Mouse (Mus musculus): ENCODE results near the gene 4933425L06Rik. TPM values are rescaled to one million over a fixed set of nuclear protein-coding genes. Genes with fewer than 3 reads are reported as not detected.
A peak's percentile ranks its signal among the peaks of the same experiment; 100 is the strongest.

Gene 4933425L06Rik
- polyA plus RNA-seq, 2 experiments, result not detected

- no peaks in the 10 kb centered on the region for H3K36me3 ChIP-seq (replicated peaks; ENCODE audit: control insufficient read depth, insufficient read depth, low read depth)
- WGBS (ENCODE audit: insufficient replicate concordance), result 66% methylated on average over 4 of the region's 4 CpGs
- ATAC-seq (ENCODE audit: insufficient read depth) (no peak), DNase-seq (ENCODE audit: low read depth in 3 of 3, low spot score in 3 of 3) (no peak)
- H3K9me3 ChIP-seq (ENCODE audit: control insufficient read depth, low read length), result no peaks in the 10 kb centered on the region
- H3K4me1 ChIP-seq (replicated peaks; ENCODE audit: control insufficient read depth in 2 of 2, insufficient read depth in 2 of 2, low read length in 1 of 2), result 0 out of 4 replicates have a peak, but pooled peaks cover 0 to 5% of the 10 kb centered on the region in 2 experiments
- TF ChIP-seq CTCF (IDR thresholded peaks at IDR 0.05; ENCODE audit: low read depth) (no peak), EP300 (IDR thresholded peaks at IDR 0.05; ENCODE audit: low read depth) (no peak)
- no peak overlapping the region for H3K9ac ChIP-seq (replicated peaks)
- H3K4me3 ChIP-seq (ENCODE audit: insufficient read depth in 1 of 2, low read depth in 2 of 2, low read length in 2 of 2), result no peak overlapping the region
- no peaks in the 10 kb centered on the region for H3K27me3 ChIP-seq (ENCODE audit: control insufficient read depth, insufficient read depth, low read length)
- no peak overlapping the region for H3K27ac ChIP-seq
- H3K4me2 ChIP-seq (ENCODE audit: low read depth), result no peak overlapping the region
Observed at GRCm38 (mm10) chr13:105100705-105101104, 18.8 kb downstream of the 4933425L06Rik start.

- H3K9me3 ChIP-seq (ENCODE audit: control insufficient read depth, low read length), result no peaks in the 10 kb centered on the region
- H3K27me3 ChIP-seq (ENCODE audit: control insufficient read depth, insufficient read depth, low read length), result no peaks in the 10 kb centered on the region
- no peak overlapping the region for H3K4me2 ChIP-seq (ENCODE audit: low read depth)
- H3K4me1 ChIP-seq (replicated peaks; ENCODE audit: control insufficient read depth in 2 of 2, insufficient read depth in 2 of 2, low read length in 1 of 2), result 0 out of 4 replicates have a peak, but pooled peaks cover 0 to 5% of the 10 kb centered on the region in 2 experiments
- no peak overlapping the region for H3K27ac ChIP-seq
- no peak overlapping the region for H3K9ac ChIP-seq (replicated peaks)
- DNase-seq (ENCODE audit: low read depth in 3 of 3, low spot score in 3 of 3) (no peak), ATAC-seq (ENCODE audit: insufficient read depth) (peak; percentile 37; the same call in 1 of the 2 replicates)
- TF ChIP-seq EP300 (IDR thresholded peaks at IDR 0.05; ENCODE audit: low read depth) (no peak), CTCF (IDR thresholded peaks at IDR 0.05; ENCODE audit: low read depth) (no peak)
- H3K36me3 ChIP-seq (replicated peaks; ENCODE audit: control insufficient read depth, insufficient read depth, low read depth), result no peaks in the 10 kb centered on the region
- 37% methylated on average over 2 of the region's 2 CpGs for WGBS (ENCODE audit: insufficient replicate concordance)
- no peak overlapping the region for H3K4me3 ChIP-seq (ENCODE audit: insufficient read depth in 1 of 2, low read depth in 2 of 2, low read length in 2 of 2)
Observed at GRCm38 (mm10) chr13:105104385-105104784, 22.5 kb downstream of the 4933425L06Rik start.

- ATAC-seq (ENCODE audit: insufficient read depth), result peak; percentile 72; the same call in 1 of the 2 replicates
- Histone ChIP-seq H3K27me3 (ENCODE audit: control insufficient read depth, insufficient read depth, low read length) (no peaks in the 10 kb centered on the region), H3K4me1 (replicated peaks; ENCODE audit: control insufficient read depth in 2 of 2, insufficient read depth in 2 of 2, low read length in 1 of 2) (no peaks in the 10 kb centered on the region), H3K9ac (replicated peaks) (no peak overlapping the region), H3K4me3 (ENCODE audit: insufficient read depth in 1 of 2, low read depth in 2 of 2, low read length in 2 of 2) (no peak overlapping the region), H3K4me2 (ENCODE audit: low read depth) (no peak overlapping the region; the same call in 1 of the 2 replicates), H3K36me3 (replicated peaks; ENCODE audit: control insufficient read depth, insufficient read depth, low read depth) (no peaks in the 10 kb centered on the region), H3K9me3 (ENCODE audit: control insufficient read depth, low read length) (no peaks in the 10 kb centered on the region), H3K27ac (no peak overlapping the region)
- peak in 1 of 3 experiments; percentile 4 for DNase-seq (ENCODE audit: low read depth in 3 of 3, low spot score in 3 of 3)
- WGBS (ENCODE audit: insufficient replicate concordance), result 31% methylated on average over 6 of the region's 6 CpGs
- TF ChIP-seq EP300 (IDR thresholded peaks at IDR 0.05; ENCODE audit: low read depth) (no peak), CTCF (IDR thresholded peaks at IDR 0.05; ENCODE audit: low read depth) (no peak)
Observed at GRCm38 (mm10) chr13:105111599-105111998, 29.7 kb downstream of the 4933425L06Rik start.

- H3K36me3 ChIP-seq (replicated peaks; ENCODE audit: control insufficient read depth, insufficient read depth, low read depth), result no peaks in the 10 kb centered on the region
- TF ChIP-seq EP300 (IDR thresholded peaks at IDR 0.05; ENCODE audit: low read depth), result no peak
- TF ChIP-seq CTCF (IDR thresholded peaks at IDR 0.05; ENCODE audit: low read depth), result no peak
Observed at GRCm38 (mm10) chr13:105121617-105122016, 39.7 kb downstream of the 4933425L06Rik start.

GRCm38 (mm10) chr13:105122092-105122491 lies 40.2 kb downstream of the 4933425L06Rik start:
- H3K4me1 ChIP-seq (replicated peaks; ENCODE audit: control insufficient read depth in 2 of 2, insufficient read depth in 2 of 2, low read length in 1 of 2), result no peaks in the 10 kb centered on the region
- H3K27me3 ChIP-seq (ENCODE audit: control insufficient read depth, insufficient read depth, low read length), result no peaks in the 10 kb centered on the region
- no peaks in the 10 kb centered on the region for H3K36me3 ChIP-seq (replicated peaks; ENCODE audit: control insufficient read depth, insufficient read depth, low read depth)
- H3K4me2 ChIP-seq (ENCODE audit: low read depth), result no peak overlapping the region
- no peak for DNase-seq (ENCODE audit: low read depth in 3 of 3, low spot score in 3 of 3)
- no peak overlapping the region for H3K9ac ChIP-seq (replicated peaks)
- ATAC-seq (ENCODE audit: insufficient read depth), result no peak
- WGBS (ENCODE audit: insufficient replicate concordance), result 76% methylated on average over 3 of the region's 3 CpGs
- H3K27ac ChIP-seq, result no peak overlapping the region
- no peaks in the 10 kb centered on the region for H3K9me3 ChIP-seq (ENCODE audit: control insufficient read depth, low read length)
- no peak for TF ChIP-seq EP300 (IDR thresholded peaks at IDR 0.05; ENCODE audit: low read depth)
- TF ChIP-seq CTCF (IDR thresholded peaks at IDR 0.05; ENCODE audit: low read depth), result no peak
- H3K4me3 ChIP-seq (ENCODE audit: insufficient read depth in 1 of 2, low read depth in 2 of 2, low read length in 2 of 2), result no peak overlapping the region

More at GRCm38 (mm10) chr13:105121617-105122016, 39.7 kb downstream of the 4933425L06Rik start:
- H3K4me1 ChIP-seq (replicated peaks; ENCODE audit: control insufficient read depth in 2 of 2, insufficient read depth in 2 of 2, low read length in 1 of 2), result no peaks in the 10 kb centered on the region
- no peak overlapping the region for H3K4me3 ChIP-seq (ENCODE audit: insufficient read depth in 1 of 2, low read depth in 2 of 2, low read length in 2 of 2)
- DNase-seq (ENCODE audit: low read depth in 3 of 3, low spot score in 3 of 3), result no peak
- no peaks in the 10 kb centered on the region for H3K9me3 ChIP-seq (ENCODE audit: control insufficient read depth, low read length)
- no peak overlapping the region for H3K9ac ChIP-seq (replicated peaks)
- no peak overlapping the region for H3K4me2 ChIP-seq (ENCODE audit: low read depth)
- no peak overlapping the region for H3K27ac ChIP-seq
- H3K27me3 ChIP-seq (ENCODE audit: control insufficient read depth, insufficient read depth, low read length), result no peaks in the 10 kb centered on the region
- no peak for ATAC-seq (ENCODE audit: insufficient read depth)

All from liver, embryonic 14.5 days (tissue).